Mouse (Mus musculus) activated CD4-positive, CD25-positive, alpha-beta regulatory T cell, adult 9 weeks (primary cell): ENCODE data around the gene Tor3a. TPM values are rescaled to one million over a fixed set of nuclear protein-coding genes. Genes with fewer than 3 reads are reported as not detected.

Source experiments
- polyA plus RNA-seq: library from polyadenylated mRNA; unstranded; fragments of 100-300 nt; shearing (Covaris generic); gene quantifications from one replicate; pipeline ENCODE4 v1.2.1, GENCODE M21; 2017

The Tor3a gene
- 55.1 TPM for polyA plus RNA-seq

DNA sequence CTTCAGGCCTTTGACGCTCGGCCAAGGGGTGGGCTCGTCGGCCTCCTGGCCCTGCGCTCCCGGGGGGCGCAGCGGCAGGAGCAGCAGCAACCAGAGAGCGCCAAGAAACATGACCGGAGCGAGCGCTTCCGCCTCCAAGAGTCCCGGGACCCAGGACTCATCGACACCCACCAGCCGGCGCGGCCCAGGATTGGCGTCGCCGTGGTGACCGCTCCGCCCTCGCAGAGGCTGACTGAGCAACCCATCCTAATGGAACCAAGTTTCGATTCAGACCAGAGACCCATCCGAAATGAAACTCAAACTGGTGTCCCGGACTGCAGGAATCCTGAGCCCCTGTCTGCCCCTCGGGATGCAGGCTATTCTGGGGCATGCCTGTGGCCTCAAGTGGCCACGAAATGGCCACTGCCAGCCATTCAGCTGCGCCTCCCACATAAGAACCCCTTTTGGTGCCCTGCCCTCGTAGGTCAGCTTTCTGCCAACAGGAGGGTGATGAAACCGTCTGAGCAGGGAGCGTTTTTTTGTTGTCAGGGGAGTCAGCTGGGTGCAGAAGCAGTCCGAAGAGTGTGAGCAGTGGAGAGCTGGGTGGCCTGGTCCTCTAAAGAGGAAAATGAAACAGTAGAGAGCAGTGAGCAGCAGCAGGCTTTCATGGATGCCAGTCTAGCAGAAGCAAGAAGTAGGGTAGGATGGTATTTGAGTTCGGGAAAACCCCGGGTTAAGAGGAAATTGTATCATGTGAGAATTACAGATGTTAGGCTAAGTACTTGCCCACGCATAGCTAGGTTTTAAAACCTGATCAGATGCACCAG lies at the start of gene Tor3a:
Tor3a (minus strand) TSS at position 162 of the 806 bp plus-strand sequence.

DNA sequence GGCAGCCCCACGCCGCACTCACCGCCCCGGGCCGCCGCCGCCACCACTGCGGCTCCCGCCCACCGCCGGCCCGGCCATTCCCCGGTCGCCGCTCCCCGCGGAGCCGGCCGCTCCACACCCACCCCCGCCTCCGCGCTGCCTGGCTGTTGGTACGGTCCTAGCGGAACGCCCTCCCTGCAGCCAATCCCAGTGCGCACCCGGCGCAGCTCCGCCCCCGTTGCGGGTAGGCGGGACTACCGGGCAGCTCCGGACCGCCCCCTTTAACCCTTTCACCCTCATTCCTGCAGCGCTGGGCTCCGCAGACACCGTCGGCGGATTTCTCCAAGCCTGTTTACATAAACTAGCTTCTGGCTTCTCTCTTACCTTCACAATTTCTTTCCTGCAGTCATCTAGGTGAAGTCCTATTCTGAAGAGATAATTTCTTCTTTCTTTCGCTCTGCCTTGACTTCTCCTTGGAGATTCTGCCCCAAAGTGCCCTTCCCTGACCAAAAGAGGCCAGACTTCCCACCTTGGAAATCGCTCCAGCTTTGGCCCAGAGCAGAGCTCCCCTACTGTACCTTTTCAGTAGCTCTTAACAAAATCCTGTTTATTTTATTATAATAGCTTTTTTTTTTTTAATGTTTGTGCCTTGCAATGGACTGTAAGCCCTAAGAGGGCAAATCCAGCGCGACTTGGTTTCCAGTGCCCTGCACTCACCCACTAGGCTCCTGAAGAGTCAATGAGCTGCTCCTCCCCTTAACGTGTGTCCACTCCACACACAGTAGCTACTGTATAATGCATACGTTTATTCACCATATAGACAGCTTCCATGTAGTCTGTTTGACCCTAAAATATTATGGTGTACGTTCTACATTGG lies 45.0 kb upstream of the Tor3a start, which contains the start of gene Fam20b:
Fam20b (minus strand) TSS at position 137 of the 856 bp plus-strand sequence.

Other genes starting within 250 kb of the Tor3a start
- 57.0 TPM for gene Soat1, start 200.0 kb downstream of the Tor3a start, polyA plus RNA-seq
- gene Gm10031, start 150.3 kb downstream of the Tor3a start, polyA plus RNA-seq, result 1.5 TPM
- gene Abl2, start 115.6 kb downstream of the Tor3a start, polyA plus RNA-seq, result 2.0 TPM
- 16.2 TPM for gene Fam20b, start 44.7 kb upstream of the Tor3a start, polyA plus RNA-seq
- 0.42 TPM for gene Angptl1, start 164.2 kb upstream of the Tor3a start, polyA plus RNA-seq